Mouse (Mus musculus) spleen, postnatal 0 days (tissue): ENCODE data around the gene Gpr155. TPM values are rescaled to one million over a fixed set of nuclear protein-coding genes. Genes with fewer than 3 reads are reported as not detected.

Experiments
- polyA plus RNA-seq: library from polyadenylated mRNA; unstranded; fragments of >200 nt; fragmentation: Nextera tagmentation; extraction: Ambion mirVana; gene quantifications from 2 replicates; pipeline ENCODE4 v1.2.1, GENCODE M21; 2015

Gene Gpr155
- 5.9 and 6.8 TPM in 2 replicates for polyA plus RNA-seq

DNA sequence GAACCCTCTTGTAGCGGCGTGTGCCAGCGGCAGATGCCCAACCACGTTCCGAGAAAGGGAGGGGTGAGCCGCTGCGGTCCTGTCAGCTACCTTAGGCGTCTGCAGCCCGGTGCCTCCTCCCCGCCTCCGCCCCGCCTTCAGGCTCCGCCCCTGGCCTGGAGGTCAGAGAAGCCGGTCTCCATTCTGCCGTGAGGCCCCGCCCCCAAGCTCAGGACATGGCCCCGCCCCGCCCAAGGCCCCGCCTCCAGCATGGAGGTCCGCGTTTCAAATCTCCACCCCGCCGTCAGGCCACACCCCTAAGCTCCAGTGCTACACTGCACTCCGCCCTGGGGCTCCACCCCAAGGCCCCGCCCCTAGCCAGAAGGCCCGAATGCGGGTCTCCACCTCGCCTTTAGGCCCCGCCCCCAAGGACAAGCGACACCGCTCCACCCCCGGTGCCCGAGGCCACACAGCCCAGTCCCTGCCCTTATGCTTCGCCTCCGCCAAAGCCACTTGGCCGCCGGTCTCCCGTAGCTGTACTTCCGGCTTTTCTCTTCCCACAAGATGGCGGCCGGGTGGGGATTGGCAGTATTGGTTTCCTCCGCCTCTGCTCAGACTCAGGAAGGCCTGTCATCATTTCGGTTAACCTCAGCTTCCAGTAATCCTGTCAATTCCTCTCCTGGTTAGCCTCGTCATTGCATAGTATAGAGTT lies at the start of gene Gpr155:
Gpr155 (minus strand) TSS at position 217 of the 691 bp plus-strand sequence.

DNA sequence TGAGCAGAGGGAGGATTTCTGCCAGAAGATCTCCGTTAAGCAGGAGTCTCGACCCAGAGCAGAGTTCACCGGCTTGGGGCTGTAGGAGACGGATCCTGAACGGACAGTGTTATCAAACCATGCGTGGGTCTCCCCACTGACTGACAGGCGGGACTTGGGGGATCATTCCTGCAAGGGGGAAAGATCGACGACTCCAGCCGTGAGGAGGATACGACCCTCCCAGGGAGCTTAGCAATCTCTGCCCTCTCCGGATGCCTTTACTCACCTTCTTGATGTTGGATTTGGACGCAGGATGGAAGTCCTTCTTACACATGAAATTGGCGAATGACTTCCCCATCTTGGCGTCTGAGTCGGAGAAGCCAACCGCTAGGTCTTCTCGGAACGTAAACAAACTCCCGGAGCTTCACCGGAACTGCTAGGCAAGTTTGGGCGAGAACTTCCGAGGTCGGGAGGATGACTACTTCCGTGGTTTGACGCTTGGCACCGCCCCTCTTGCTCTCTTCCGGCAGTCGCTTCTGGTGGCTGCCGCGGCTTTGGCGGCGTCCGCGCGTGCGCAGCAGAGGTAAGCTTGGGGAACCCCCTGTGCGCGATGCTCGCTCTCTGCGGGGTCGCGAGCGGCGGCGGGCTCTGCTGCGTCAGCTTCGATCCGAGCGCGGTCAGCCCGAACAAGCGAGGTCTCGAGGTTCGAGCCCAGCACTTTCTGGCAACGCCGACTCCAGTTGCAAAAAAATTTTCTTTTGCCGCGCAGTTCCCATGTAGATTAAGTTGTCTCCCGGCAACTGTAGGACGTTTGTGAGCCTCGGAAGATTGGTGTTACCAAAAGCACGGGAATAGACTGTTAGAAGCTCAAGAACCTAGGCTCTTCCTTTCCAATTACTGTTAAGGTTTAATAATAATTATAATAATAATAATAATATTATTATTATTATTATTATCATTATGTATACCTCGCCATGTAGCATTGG lies 73.9 kb downstream of the Gpr155 start, which contains the start of the genes Scrn3 and Cir1:
Scrn3 (plus strand) TSS at position 450 of the 965 bp plus-strand sequence.
Cir1 (minus strand) TSS at position 550 of the 965 bp plus-strand sequence.

Other genes with a start within 250 kb of the Gpr155 start
- 52.2 and 56.7 TPM in 2 replicates for gene Ola1, start 167.6 kb downstream of the Gpr155 start, polyA plus RNA-seq
- gene Sp9, start 114.6 kb downstream of the Gpr155 start, polyA plus RNA-seq, result not detected in 2 replicates
- gene Scrn3, start 74.0 kb downstream of the Gpr155 start, polyA plus RNA-seq, result 36.5 and 38.3 TPM in 2 replicates
- gene Cir1, start 73.9 kb downstream of the Gpr155 start, polyA plus RNA-seq, result 41.6 and 44.5 TPM in 2 replicates
- gene Wipf1, start 143.2 kb upstream of the Gpr155 start, polyA plus RNA-seq, result 9.5 and 10.8 TPM in 2 replicates
- 0.17 and 0.24 TPM in 2 replicates for gene Chrna1, start 193.8 kb upstream of the Gpr155 start, polyA plus RNA-seq